8 mouse cellular contexts compared by ENCODE assay signal in the genomic region with DNA sequence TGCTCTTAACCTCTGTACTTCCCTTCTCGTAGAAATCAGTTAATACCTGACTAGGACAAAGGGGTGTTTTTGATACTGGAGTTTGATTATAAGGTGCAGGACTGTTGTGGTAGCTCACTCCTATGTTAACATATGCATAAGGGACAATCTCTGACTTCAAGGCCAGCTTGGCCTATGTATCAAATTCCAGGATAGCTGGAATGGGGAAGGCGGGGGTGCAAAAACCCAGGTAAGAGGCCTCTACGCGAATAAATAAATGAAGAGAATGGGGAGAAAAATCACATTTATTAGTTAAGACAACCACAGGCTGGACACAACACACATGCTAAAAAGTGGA. TPM values are rescaled to one million over a fixed set of nuclear protein-coding genes. Genes with fewer than 3 reads are reported as not detected.
DNase-seq lines count a peak whose midpoint lies in the region; ATAC-seq and TF ChIP-seq lines count a peak whose summit lies in the region.

No protein-coding gene starts in this region.

- H3ac ChIP-seq in myocyte (ENCODE audit: control insufficient read depth, insufficient read length), result no peak overlapping the region

- WGBS in kidney, postnatal 0 days, result 62% methylated on average over 4 of the region's 4 CpGs
- 66% methylated on average over 4 of the region's 4 CpGs for WGBS in embryonic facial prominence, embryonic 11.5 days
- WGBS in hindbrain, postnatal 0 days, result 57% methylated on average over 4 of the region's 4 CpGs

- DNase-seq in kidney, postnatal 0 days (ENCODE audit: low spot score), result no peak
- no peak for DNase-seq in kidney, postnatal 36 days
- no peak for DNase-seq in embryonic facial prominence, embryonic 11.5 days (ENCODE audit: low spot score)
- DNase-seq in hindbrain, postnatal 0 days (ENCODE audit: low spot score), result no peak
- DNase-seq in cerebellum, postnatal 14 days, result no peak
- DNase-seq in frontal cortex, postnatal 36 days (ENCODE audit: low spot score in 2 of 2), result no peak
- no peak for DNase-seq in gastrocnemius, postnatal 4 days (ENCODE audit: low spot score in 2 of 2)

- H3K79me2 ChIP-seq in myocyte (ENCODE audit: control insufficient read depth, insufficient read depth), result peaks cover 39% of the 10 kb centered on the region

- no peak overlapping the region for H3K4me3 ChIP-seq in kidney, postnatal 0 days (replicated peaks; ENCODE audit: low read depth, low read length)
- no peak overlapping the region for H3K4me3 ChIP-seq in embryonic facial prominence, embryonic 11.5 days (ENCODE audit: low read depth, low read length)
- no peak overlapping the region for H3K4me3 ChIP-seq in hindbrain, postnatal 0 days (ENCODE audit: low read length)
- H3K4me3 ChIP-seq in myocyte, result peak overlapping the region; percentile 54

- H3K4me2 ChIP-seq in kidney, postnatal 0 days (ENCODE audit: low read length), result peak overlapping the region; percentile 79
- H3K4me2 ChIP-seq in embryonic facial prominence, embryonic 11.5 days (ENCODE audit: low read depth, low read length), result no peak overlapping the region
- peak overlapping the region; percentile 92 for H3K4me2 ChIP-seq in hindbrain, postnatal 0 days (ENCODE audit: low read depth, low read length)
- peak overlapping the region; percentile 88 for H3K4me2 ChIP-seq in myocyte (ENCODE audit: low read depth)

- TF ChIP-seq POLR2A in myocyte (IDR thresholded peaks at IDR 0.05; ENCODE audit: insufficient read length, low read depth), result no peak

- no peak overlapping the region for H3K9ac ChIP-seq in kidney, postnatal 0 days (ENCODE audit: low read depth, low read length)
- H3K9ac ChIP-seq in embryonic facial prominence, embryonic 11.5 days (replicated peaks; ENCODE audit: low read length), result no peak overlapping the region
- 0 out of 2 replicates have a peak overlapping the region, but pooled peaks have one; percentile 76 for H3K9ac ChIP-seq in hindbrain, postnatal 0 days (replicated peaks; ENCODE audit: low read length)

- no peak for ATAC-seq in kidney, postnatal 0 days (replicated peaks; ENCODE audit: low FRiP score, low read depth)
- peak; percentile 19; the same call in 1 of the 2 replicates for ATAC-seq in embryonic facial prominence, embryonic 11.5 days (replicated peaks; ENCODE audit: insufficient number of reproducible peaks, low FRiP score, low TSS enrichment, low read depth)
- ATAC-seq in hindbrain, postnatal 0 days, result no peak; the same call in 1 of the 2 replicates

- H3K4me1 ChIP-seq in kidney, postnatal 0 days (replicated peaks; ENCODE audit: insufficient read depth, low read length), result no peaks in the 10 kb centered on the region
- no peaks in the 10 kb centered on the region for H3K4me1 ChIP-seq in embryonic facial prominence, embryonic 11.5 days (ENCODE audit: control insufficient read depth, insufficient read depth, low read length)
- 0 out of 2 replicates have a peak, but pooled peaks cover 2% of the 10 kb centered on the region for H3K4me1 ChIP-seq in hindbrain, postnatal 0 days (ENCODE audit: insufficient read depth, low read length)

- peaks cover 39% of the 10 kb centered on the region for H3K36me3 ChIP-seq in kidney, postnatal 0 days (ENCODE audit: insufficient read depth, low read length)
- H3K36me3 ChIP-seq in embryonic facial prominence, embryonic 11.5 days (replicated peaks; ENCODE audit: control insufficient read depth, insufficient read depth, low read depth, low read length), result peaks cover 6% of the 10 kb centered on the region; the same call in 1 of the 2 replicates
- peaks cover 34% of the 10 kb centered on the region for H3K36me3 ChIP-seq in hindbrain, postnatal 0 days (ENCODE audit: insufficient read depth, low read length)
- peaks cover 56% of the 10 kb centered on the region for H3K36me3 ChIP-seq in myocyte (ENCODE audit: control insufficient read depth, insufficient read depth)

- H3K27me3 ChIP-seq in kidney, postnatal 0 days (ENCODE audit: insufficient read depth, low read length), result no peaks in the 10 kb centered on the region
- no peaks in the 10 kb centered on the region for H3K27me3 ChIP-seq in embryonic facial prominence, embryonic 11.5 days (ENCODE audit: control insufficient read depth, insufficient read depth, low read length)
- no peaks in the 10 kb centered on the region for H3K27me3 ChIP-seq in hindbrain, postnatal 0 days (ENCODE audit: insufficient read depth, low read length)
- no peaks in the 10 kb centered on the region for H3K27me3 ChIP-seq in myocyte (ENCODE audit: control insufficient read depth, insufficient read depth, insufficient read length)

- no peaks in the 10 kb centered on the region for H3K9me3 ChIP-seq in kidney, postnatal 0 days (replicated peaks; ENCODE audit: low read length)
- H3K9me3 ChIP-seq in embryonic facial prominence, embryonic 11.5 days (replicated peaks; ENCODE audit: control insufficient read depth, low read length), result no peaks in the 10 kb centered on the region
- H3K9me3 ChIP-seq in hindbrain, postnatal 0 days (ENCODE audit: low read length), result no peaks in the 10 kb centered on the region

- peak overlapping the region; percentile 96 for H3K27ac ChIP-seq in kidney, postnatal 0 days
- no peak overlapping the region for H3K27ac ChIP-seq in embryonic facial prominence, embryonic 11.5 days (replicated peaks; ENCODE audit: low read depth, low read length)
- peak overlapping the region; percentile 88 for H3K27ac ChIP-seq in hindbrain, postnatal 0 days

- TF ChIP-seq CTCF in kidney, postnatal 0 days (IDR thresholded peaks at IDR 0.05; ENCODE audit: low read depth), result no peak
- no peak for TF ChIP-seq CTCF in hindbrain, postnatal 0 days (IDR thresholded peaks at IDR 0.05; ENCODE audit: low read depth)

TF ChIP-seq in myocyte, 11 proteins besides CTCF, POLR2A, EP300 and RAD21:
- no peak for TF ChIP-seq TCF3 (IDR thresholded peaks at IDR 0.05; ENCODE audit: insufficient read length, low read depth)
- TF ChIP-seq MYOG (IDR thresholded peaks at IDR 0.05; ENCODE audit: control insufficient read depth in 1 of 3, insufficient read depth in 1 of 3, insufficient read length in 2 of 3, low read depth in 2 of 3), result no peak
- TF ChIP-seq SRF (IDR thresholded peaks at IDR 0.05; ENCODE audit: control insufficient read depth, insufficient read length, low read depth), result no peak
- no peak for TF ChIP-seq USF1 (IDR thresholded peaks at IDR 0.05; ENCODE audit: low read depth)
- TF ChIP-seq POLR2AphosphoS2 (IDR thresholded peaks at IDR 0.05; ENCODE audit: insufficient read length, low read depth), result no peak
- no peak for TF ChIP-seq REST (IDR thresholded peaks at IDR 0.05; ENCODE audit: insufficient read depth, insufficient read length)
- no peak for TF ChIP-seq CEBPB (IDR thresholded peaks at IDR 0.05; ENCODE audit: insufficient read depth, poor library complexity, severe bottlenecking)
- TF ChIP-seq MYOD1 (IDR thresholded peaks at IDR 0.05; ENCODE audit: control insufficient read depth in 1 of 3, insufficient read length in 2 of 3, low read depth in 2 of 3), result no peak
- TF ChIP-seq MAX (IDR thresholded peaks at IDR 0.05; ENCODE audit: low read depth), result no peak
- TF ChIP-seq TCF12 (IDR thresholded peaks at IDR 0.05; ENCODE audit: insufficient read depth, poor library complexity, severe bottlenecking), result no peak
- TF ChIP-seq E2F4 (IDR thresholded peaks at IDR 0.05; ENCODE audit: insufficient read depth), result no peak

RNA-seq across cellular contexts. Expression of a gene that starts 0.7 kb away (rescaled TPM):
- polyA plus RNA-seq in kidney, postnatal 0 days (2015; fragmentation: Nextera tagmentation; extraction: Ambion mirVana), result 11.1 and 11.9 TPM in 2 replicates
- 7.3 and 12.7 TPM in 2 replicates for polyA plus RNA-seq in embryonic facial prominence, embryonic 11.5 days (2014; fragmentation: Nextera tagmentation; extraction: Ambion mirVana)
- 8.3 and 12.9 TPM in 2 replicates for total RNA-seq in hindbrain, postnatal 0 days (2014; rRNA removed)
- polyA plus RNA-seq in hindbrain, postnatal 0 days (2015; fragmentation: Nextera tagmentation; extraction: Ambion mirVana), result 9.5 and 11.4 TPM in 2 replicates
- polyA plus RNA-seq in myocyte (2012; fragmentation: generic; extraction: Trizol), result 4.4 TPM
- total RNA-seq in gastrocnemius, postnatal 4 days (2021), result 1 to 10 TPM; 8.2 TPM

RNA-seq across cellular contexts. Expression of a gene that starts 8.9 kb away (rescaled TPM):
- 297 and 309 TPM in 2 replicates for polyA plus RNA-seq in kidney, postnatal 0 days (2015; fragmentation: Nextera tagmentation; extraction: Ambion mirVana)
- polyA plus RNA-seq in embryonic facial prominence, embryonic 11.5 days (2014; fragmentation: Nextera tagmentation; extraction: Ambion mirVana), result 498 and 533 TPM in 2 replicates
- 288 and 416 TPM in 2 replicates for total RNA-seq in hindbrain, postnatal 0 days (2014; rRNA removed)
- 272 and 274 TPM in 2 replicates for polyA plus RNA-seq in hindbrain, postnatal 0 days (2015; fragmentation: Nextera tagmentation; extraction: Ambion mirVana)
- polyA plus RNA-seq in myocyte (2012; fragmentation: generic; extraction: Trizol), result 198 TPM
- 100 to 1,000 TPM; 388 to 472 TPM for total RNA-seq in gastrocnemius, postnatal 4 days (2021)

RNA-seq across cellular contexts. Expression of a gene that starts 9.0 kb away (rescaled TPM):
- polyA plus RNA-seq in kidney, postnatal 0 days (2015; fragmentation: Nextera tagmentation; extraction: Ambion mirVana), result 12.7 and 13.8 TPM in 2 replicates
- polyA plus RNA-seq in embryonic facial prominence, embryonic 11.5 days (2014; fragmentation: Nextera tagmentation; extraction: Ambion mirVana), result 21.1 and 22.6 TPM in 2 replicates
- 2.6 and 9.0 TPM in 2 replicates for total RNA-seq in hindbrain, postnatal 0 days (2014; rRNA removed)
- 7.2 and 8.7 TPM in 2 replicates for polyA plus RNA-seq in hindbrain, postnatal 0 days (2015; fragmentation: Nextera tagmentation; extraction: Ambion mirVana)
- 3.5 TPM for polyA plus RNA-seq in myocyte (2012; fragmentation: generic; extraction: Trizol)
- total RNA-seq in gastrocnemius, postnatal 4 days (2021), result 10 to 100 TPM in 1 of 2 experiments, 1 to 10 TPM in 1; 8.9 to 12.5 TPM

RNA-seq across cellular contexts. Expression of a gene that starts 29.0 kb away (rescaled TPM):
- polyA plus RNA-seq in kidney, postnatal 0 days (2015; fragmentation: Nextera tagmentation; extraction: Ambion mirVana), result 0.78 and 0.89 TPM in 2 replicates
- polyA plus RNA-seq in embryonic facial prominence, embryonic 11.5 days (2014; fragmentation: Nextera tagmentation; extraction: Ambion mirVana), result 0.47 and 0.94 TPM in 2 replicates
- 0.40 TPM in 1 of 2 replicates, not detected in the other for total RNA-seq in hindbrain, postnatal 0 days (2014; rRNA removed)
- polyA plus RNA-seq in hindbrain, postnatal 0 days (2015; fragmentation: Nextera tagmentation; extraction: Ambion mirVana), result 0.56 and 0.72 TPM in 2 replicates
- 7.7 TPM for polyA plus RNA-seq in myocyte (2012; fragmentation: generic; extraction: Trizol)
- total RNA-seq in gastrocnemius, postnatal 4 days (2021), result 1 to 10 TPM; 1.1 to 1.8 TPM

RNA-seq across cellular contexts. Expression of a gene that starts 29.6 kb away (rescaled TPM):
- polyA plus RNA-seq in kidney, postnatal 0 days (2015; fragmentation: Nextera tagmentation; extraction: Ambion mirVana), result 54.1 and 55.0 TPM in 2 replicates
- 26.7 and 29.7 TPM in 2 replicates for polyA plus RNA-seq in embryonic facial prominence, embryonic 11.5 days (2014; fragmentation: Nextera tagmentation; extraction: Ambion mirVana)
- 19.2 and 20.1 TPM in 2 replicates for total RNA-seq in hindbrain, postnatal 0 days (2014; rRNA removed)
- 10.9 and 11.2 TPM in 2 replicates for polyA plus RNA-seq in hindbrain, postnatal 0 days (2015; fragmentation: Nextera tagmentation; extraction: Ambion mirVana)
- polyA plus RNA-seq in myocyte (2012; fragmentation: generic; extraction: Trizol), result 0.01 TPM
- total RNA-seq in gastrocnemius, postnatal 4 days (2021), result 100 to 1,000 TPM; 123 to 126 TPM
